Mouse (Mus musculus): Measurements from ENCODE around the gene Auts2. TPM values are rescaled to one million over a fixed set of nuclear protein-coding genes. Genes with fewer than 3 reads are reported as not detected.

The Auts2 gene
- polyA plus RNA-seq, 1 experiment from 2014 or later: 80.6 TPM

DNA sequence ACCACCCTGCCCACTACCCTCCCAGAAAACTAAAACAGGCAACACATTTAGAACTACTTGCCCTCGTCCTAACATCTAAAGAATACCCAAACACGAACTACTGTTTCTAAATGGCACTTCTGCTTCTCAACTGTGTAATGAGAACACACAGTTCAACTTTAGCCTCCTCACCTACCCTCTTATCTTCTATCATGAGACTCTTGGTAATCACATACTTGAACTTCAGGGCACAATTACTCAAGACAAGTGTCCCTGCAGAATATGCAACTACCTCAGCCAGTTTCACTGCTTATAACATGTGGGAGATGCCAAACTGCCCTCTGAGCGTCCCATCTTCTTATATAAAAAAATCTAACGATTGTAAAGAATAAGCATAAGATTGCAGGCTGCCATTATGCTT, 5.7 kb downstream of the Auts2 start:
- 91% methylated on average over 4 of the region's 4 CpGs for WGBS
- Histone ChIP-seq H3K9ac (replicated peaks) (no peak overlapping the region), H3K27ac (replicated peaks) (no peak overlapping the region), H3K9me3 (no peaks in the 10 kb centered on the region), H3K36me3 (no peaks in the 10 kb centered on the region), H3K4me3 (no peak overlapping the region), H3K27me3 (no peaks in the 10 kb centered on the region), H3K4me2 (replicated peaks) (no peak overlapping the region), H3K4me1 (peaks cover 43% of the 10 kb centered on the region)
- ATAC-seq (ENCODE audit: low FRiP score, low read depth): no peak

DNA sequence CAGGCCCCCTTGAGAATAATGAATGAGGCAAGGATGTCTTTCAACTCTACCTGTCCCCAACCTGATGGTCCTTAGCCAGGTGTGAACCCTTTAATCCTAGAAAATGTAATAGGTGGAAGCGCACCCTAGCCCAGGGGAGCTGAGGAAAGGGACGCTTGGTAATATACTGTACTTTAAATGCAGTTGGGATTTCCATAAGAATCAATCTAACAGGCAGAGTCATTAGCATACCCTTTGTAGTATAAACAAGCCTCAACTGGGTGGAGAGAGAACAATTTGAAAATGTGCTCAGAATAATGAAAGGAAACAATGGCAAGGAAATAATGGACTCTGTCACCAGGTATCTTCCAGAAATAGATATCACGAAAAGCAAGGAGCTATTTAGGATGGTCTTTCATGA, 16.7 kb downstream of the Auts2 start:
- WGBS: 31% methylated on average over 3 of the region's 3 CpGs
- Histone ChIP-seq H3K36me3 (no peaks in the 10 kb centered on the region), H3K4me2 (replicated peaks) (no peak overlapping the region), H3K9ac (replicated peaks) (no peak overlapping the region), H3K4me1 (peaks cover 76% of the 10 kb centered on the region), H3K27ac (replicated peaks) (no peak overlapping the region), H3K9me3 (no peaks in the 10 kb centered on the region), H3K4me3 (no peak overlapping the region), H3K27me3 (peaks cover 14% of the 10 kb centered on the region; the same call in 1 of the 2 replicates)
- no peak for ATAC-seq (ENCODE audit: low FRiP score, low read depth)

DNA sequence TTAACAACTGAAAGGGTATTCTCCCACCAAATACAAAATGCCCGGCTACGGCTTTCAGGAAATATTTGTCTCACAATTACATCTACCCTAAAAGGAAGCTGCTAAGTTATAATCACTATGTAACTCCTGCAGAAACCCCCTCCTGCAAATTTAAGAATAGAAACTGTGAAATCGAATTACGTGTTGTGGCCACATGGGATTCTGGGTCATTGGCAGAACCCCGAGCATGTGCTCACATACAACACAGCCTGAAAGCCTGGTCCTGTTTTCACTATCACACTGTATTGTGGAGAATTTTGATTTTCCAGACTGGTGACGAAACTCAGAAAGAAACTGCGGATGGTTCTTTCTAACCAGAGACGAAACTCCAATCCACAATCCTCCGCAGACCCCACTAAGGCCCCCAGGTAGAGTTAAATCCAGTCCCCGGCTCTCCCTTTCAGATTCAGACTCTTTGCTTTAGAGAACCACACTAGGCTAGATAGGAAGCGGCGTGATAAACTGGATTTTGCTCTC, 21.7 kb downstream of the Auts2 start:
- Histone ChIP-seq H3K4me2 (replicated peaks) (peak overlapping the region; percentile 22), H3K36me3 (no peaks in the 10 kb centered on the region), H3K4me1 (peaks cover 84% of the 10 kb centered on the region), H3K27me3 (peaks cover 21% of the 10 kb centered on the region), H3K27ac (replicated peaks) (peak overlapping the region; percentile 64), H3K4me3 (no peak overlapping the region), H3K9me3 (no peaks in the 10 kb centered on the region), H3K9ac (replicated peaks) (no peak overlapping the region)
- ATAC-seq (ENCODE audit: low FRiP score, low read depth): peak; percentile 85
- WGBS: 27% methylated on average over 12 of the region's 12 CpGs

GRCm38 (mm10) chr5:132517879-132518278, 25.3 kb downstream of the Auts2 start:
- no peak overlapping the region for H3K4me2 ChIP-seq (replicated peaks)
- WGBS: 52% methylated on average over 6 of the region's 6 CpGs
- no peak overlapping the region for H3K9ac ChIP-seq (replicated peaks)
- H3K9me3 ChIP-seq: no peaks in the 10 kb centered on the region
- peaks cover 77% of the 10 kb centered on the region for H3K4me1 ChIP-seq
- no peak overlapping the region for H3K4me3 ChIP-seq
- H3K27me3 ChIP-seq: peaks cover 21% of the 10 kb centered on the region
- H3K36me3 ChIP-seq: no peaks in the 10 kb centered on the region
- H3K27ac ChIP-seq (replicated peaks): no peak overlapping the region
- ATAC-seq (ENCODE audit: low FRiP score, low read depth): no peak

GRCm38 (mm10) chr5:132514521-132514920, 28.6 kb downstream of the Auts2 start:
- Histone ChIP-seq H3K4me1 (peaks cover 58% of the 10 kb centered on the region), H3K9ac (replicated peaks) (no peak overlapping the region), H3K27me3 (peaks cover 21% of the 10 kb centered on the region), H3K4me3 (no peak overlapping the region), H3K9me3 (no peaks in the 10 kb centered on the region), H3K36me3 (no peaks in the 10 kb centered on the region), H3K27ac (replicated peaks) (no peak overlapping the region), H3K4me2 (replicated peaks) (no peak overlapping the region)
- WGBS: 90% methylated on average over 6 of the region's 6 CpGs
- ATAC-seq (ENCODE audit: low FRiP score, low read depth): no peak

DNA sequence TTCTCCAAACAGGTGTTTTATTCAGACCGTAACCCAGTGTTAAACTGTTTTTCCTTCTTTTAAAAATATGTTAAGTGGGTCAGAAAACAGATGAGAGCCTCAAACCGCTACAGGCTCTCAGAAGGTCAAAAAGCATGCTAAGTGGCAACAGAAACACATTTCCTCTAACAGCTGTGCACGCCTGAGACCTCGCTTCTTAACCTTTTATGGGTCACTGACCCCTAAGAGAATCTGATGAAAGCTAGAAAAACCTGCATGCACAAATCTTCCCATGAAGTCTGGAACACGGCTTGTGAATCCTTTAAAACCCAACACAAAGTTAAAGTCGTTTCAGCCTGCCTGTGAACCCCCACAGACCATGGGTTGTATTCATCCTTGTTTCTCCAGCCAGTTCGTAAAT, 29.9 kb downstream of the Auts2 start:
- no peaks in the 10 kb centered on the region for H3K9me3 ChIP-seq
- peaks cover 17% of the 10 kb centered on the region for H3K27me3 ChIP-seq
- no peaks in the 10 kb centered on the region for H3K36me3 ChIP-seq
- H3K4me3 ChIP-seq: no peak overlapping the region
- peaks cover 53% of the 10 kb centered on the region for H3K4me1 ChIP-seq
- H3K27ac ChIP-seq (replicated peaks): no peak overlapping the region
- no peak for ATAC-seq (ENCODE audit: low FRiP score, low read depth)
- no peak overlapping the region for H3K9ac ChIP-seq (replicated peaks)
- no peak overlapping the region for H3K4me2 ChIP-seq (replicated peaks)
- WGBS: 21% methylated on average over 7 of the region's 7 CpGs

DNA sequence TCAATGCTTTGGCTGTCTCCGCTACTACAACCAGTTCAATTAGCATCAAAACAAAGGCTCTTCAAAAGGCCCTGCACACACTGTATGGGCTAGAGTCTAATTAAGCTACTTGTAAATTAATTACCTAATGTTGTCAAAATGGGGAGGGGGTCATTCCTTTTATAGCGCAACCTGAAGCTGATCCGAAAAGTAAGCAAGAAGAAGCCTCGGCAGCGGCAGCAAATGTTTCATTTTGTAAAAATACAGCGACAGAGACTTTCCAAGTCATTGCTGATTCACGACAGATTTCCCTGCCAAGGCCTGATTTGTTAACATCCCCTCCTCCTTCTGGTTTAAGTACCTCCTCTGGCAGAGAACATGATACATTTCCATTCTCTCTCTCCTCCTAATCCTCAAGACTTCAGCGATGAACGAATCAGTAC, 33.7 kb downstream of the Auts2 start:
- WGBS: 15% methylated on average over 9 of the region's 9 CpGs
- H3K9ac ChIP-seq (replicated peaks): no peak overlapping the region
- peaks cover 31% of the 10 kb centered on the region for H3K4me1 ChIP-seq
- no peaks in the 10 kb centered on the region for H3K9me3 ChIP-seq
- H3K27me3 ChIP-seq: peaks cover 6% of the 10 kb centered on the region
- H3K4me3 ChIP-seq: no peak overlapping the region
- ATAC-seq (ENCODE audit: low FRiP score, low read depth): no peak
- H3K36me3 ChIP-seq: no peaks in the 10 kb centered on the region
- H3K4me2 ChIP-seq (replicated peaks): peak overlapping the region; percentile 17
- H3K27ac ChIP-seq (replicated peaks): no peak overlapping the region

- Histone ChIP-seq H3K4me2 (replicated peaks) (no peak overlapping the region), H3K27ac (replicated peaks) (no peak overlapping the region), H3K4me3 (no peak overlapping the region), H3K4me1 (peaks cover 35% of the 10 kb centered on the region), H3K9me3 (no peaks in the 10 kb centered on the region), H3K9ac (replicated peaks) (no peak overlapping the region), H3K36me3 (no peaks in the 10 kb centered on the region), H3K27me3 (peaks cover 9% of the 10 kb centered on the region)
- 91% methylated on average over 1 of the region's 1 CpGs for WGBS
- ATAC-seq (ENCODE audit: low FRiP score, low read depth): no peak
These were observed 38.3 kb downstream of the Auts2 start for GRCm38 (mm10) chr5:132504893-132505292.

- H3K4me1 ChIP-seq: peaks cover 26% of the 10 kb centered on the region
- H3K27ac ChIP-seq (replicated peaks): no peak overlapping the region
- H3K9me3 ChIP-seq: no peaks in the 10 kb centered on the region
- ATAC-seq (ENCODE audit: low FRiP score, low read depth): no peak
- peaks cover 12% of the 10 kb centered on the region for H3K27me3 ChIP-seq
- H3K36me3 ChIP-seq: no peaks in the 10 kb centered on the region
- H3K4me3 ChIP-seq: no peak overlapping the region
- H3K4me2 ChIP-seq (replicated peaks): no peak overlapping the region
- H3K9ac ChIP-seq (replicated peaks): no peak overlapping the region
- WGBS: 94% methylated on average over 2 of the region's 2 CpGs
These were observed 39.7 kb downstream of the Auts2 start for GRCm38 (mm10) chr5:132503431-132503830.

GRCm38 (mm10) chr5:132502036-132502435, 41.1 kb downstream of the Auts2 start:
- ATAC-seq (ENCODE audit: low FRiP score, low read depth): no peak

DNA sequence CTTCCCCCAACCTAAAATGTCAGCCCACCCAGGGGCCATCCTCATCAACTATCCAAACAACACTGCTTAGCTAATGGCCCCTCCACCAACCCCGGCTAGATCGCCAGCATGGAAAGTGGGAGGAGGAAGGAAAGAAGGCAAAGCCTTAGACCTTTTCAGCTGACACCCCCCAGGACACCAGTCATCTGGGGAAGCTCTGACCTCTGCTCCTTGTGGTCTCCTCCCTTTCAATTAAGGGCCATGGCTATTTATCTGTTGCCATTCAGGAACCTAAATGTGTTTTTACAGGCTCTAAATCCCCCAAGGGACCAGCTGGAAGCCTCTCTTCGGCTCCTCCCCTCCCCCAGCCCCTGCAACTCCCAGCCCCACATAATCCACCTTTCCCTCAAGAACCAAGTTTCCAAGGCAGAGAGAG, 42.3 kb downstream of the Auts2 start:
- Histone ChIP-seq H3K4me2 (replicated peaks) (peak overlapping the region; percentile 1; the same call in 1 of the 2 replicates), H3K4me3 (no peak overlapping the region), H3K9ac (replicated peaks) (no peak overlapping the region), H3K9me3 (no peaks in the 10 kb centered on the region), H3K27ac (replicated peaks) (no peak overlapping the region), H3K27me3 (peaks cover 10% of the 10 kb centered on the region; the same call in 1 of the 2 replicates), H3K4me1 (peaks cover 24% of the 10 kb centered on the region), H3K36me3 (no peaks in the 10 kb centered on the region)
- 4% methylated on average over 3 of the region's 3 CpGs for WGBS
- no peak for ATAC-seq (ENCODE audit: low FRiP score, low read depth)

More at GRCm38 (mm10) chr5:132502036-132502435, 41.1 kb downstream of the Auts2 start:
- WGBS: 22% methylated on average over 5 of the region's 5 CpGs
- Histone ChIP-seq H3K27ac (replicated peaks) (no peak overlapping the region), H3K4me1 (peaks cover 24% of the 10 kb centered on the region), H3K36me3 (no peaks in the 10 kb centered on the region), H3K4me3 (no peak overlapping the region), H3K9ac (replicated peaks) (no peak overlapping the region), H3K4me2 (replicated peaks) (no peak overlapping the region), H3K9me3 (no peaks in the 10 kb centered on the region), H3K27me3 (peaks cover 10% of the 10 kb centered on the region; the same call in 1 of the 2 replicates)

DNA sequence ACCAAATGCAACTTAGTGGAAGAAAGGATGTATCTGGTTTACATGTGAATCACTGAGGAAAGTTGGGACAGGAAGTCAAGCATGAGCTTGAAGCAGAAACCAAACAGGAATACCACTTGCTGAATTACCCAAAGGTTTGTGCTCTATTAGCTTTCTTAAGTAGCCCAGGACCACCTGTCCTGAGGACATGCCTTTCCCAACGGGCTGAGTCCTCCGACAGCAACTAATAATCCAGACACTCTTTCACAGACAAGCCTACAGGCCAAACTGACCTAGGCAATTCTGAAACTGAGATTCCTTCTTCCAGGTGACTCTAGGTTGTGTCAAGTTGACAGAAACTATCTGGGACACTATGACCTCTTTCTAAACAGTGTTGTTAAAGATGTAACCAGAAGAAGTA, 44.2 kb downstream of the Auts2 start:
- no peak for ATAC-seq (ENCODE audit: low FRiP score, low read depth)
- no peak overlapping the region for H3K9ac ChIP-seq (replicated peaks)
- 61% methylated on average over 2 of the region's 2 CpGs for WGBS

DNA sequence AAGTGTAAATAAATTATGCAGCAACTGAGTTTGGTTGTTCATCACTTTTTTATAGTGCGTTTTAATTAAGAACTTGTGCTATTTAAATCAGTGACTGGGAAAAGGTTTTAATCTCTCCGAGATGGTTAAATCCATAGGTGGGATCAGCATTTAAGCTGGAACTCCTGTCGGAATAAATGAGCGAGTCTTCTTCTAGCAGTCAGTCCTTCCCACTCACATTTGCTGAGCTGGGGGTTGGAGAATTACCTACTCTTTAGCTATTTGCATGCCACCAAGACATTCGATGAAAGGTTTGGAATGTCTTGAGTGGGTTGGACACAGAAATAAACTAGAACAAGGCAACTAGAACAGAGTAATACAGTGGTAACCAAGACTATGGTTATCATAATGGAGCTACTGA, 45.1 kb downstream of the Auts2 start:
- ATAC-seq (ENCODE audit: low FRiP score, low read depth): no peak
- Histone ChIP-seq H3K9ac (replicated peaks) (no peak overlapping the region), H3K4me1 (peaks cover 24% of the 10 kb centered on the region), H3K27me3 (peaks cover 16% of the 10 kb centered on the region; the same call in 1 of the 2 replicates), H3K4me2 (replicated peaks) (no peak overlapping the region), H3K36me3 (no peaks in the 10 kb centered on the region), H3K9me3 (no peaks in the 10 kb centered on the region), H3K27ac (replicated peaks) (no peak overlapping the region), H3K4me3 (no peak overlapping the region)
- 77% methylated on average over 5 of the region's 5 CpGs for WGBS

More for the DNA sequence above, 44.2 kb downstream of the Auts2 start:
- peaks cover 16% of the 10 kb centered on the region; the same call in 1 of the 2 replicates for H3K27me3 ChIP-seq
- H3K4me1 ChIP-seq: peaks cover 24% of the 10 kb centered on the region
- H3K4me2 ChIP-seq (replicated peaks): no peak overlapping the region
- H3K9me3 ChIP-seq: no peaks in the 10 kb centered on the region
- H3K36me3 ChIP-seq: no peaks in the 10 kb centered on the region
- no peak overlapping the region for H3K27ac ChIP-seq (replicated peaks)
- no peak overlapping the region for H3K4me3 ChIP-seq
